Mouse (Mus musculus): Measurements from ENCODE around the gene Gm26566. TPM values are rescaled to one million over a fixed set of nuclear protein-coding genes. Genes with fewer than 3 reads are reported as not detected.

The Gm26566 gene
- polyA plus RNA-seq, 1 experiment from 2014 or later = 1.6 TPM

Other genes starting within 250 kb of the Gm26566 start
- not detected in 2 replicates for gene Ifnb1, start 199.0 kb upstream of the Gm26566 start, polyA plus RNA-seq (2014; fragmentation: Nextera tagmentation; extraction: Ambion mirVana)
- gene Ifna15, start 163.6 kb upstream of the Gm26566 start, polyA plus RNA-seq (2014; fragmentation: Nextera tagmentation; extraction: Ambion mirVana) = not detected in 2 replicates
- gene Ifna14, start 150.0 kb upstream of the Gm26566 start, polyA plus RNA-seq (2014; fragmentation: Nextera tagmentation; extraction: Ambion mirVana) = not detected in 2 replicates
- gene Ifna9, start 129.4 kb upstream of the Gm26566 start, polyA plus RNA-seq (2014; fragmentation: Nextera tagmentation; extraction: Ambion mirVana) = not detected in 2 replicates
- not detected in 2 replicates for gene Ifna12, start 118.4 kb upstream of the Gm26566 start, polyA plus RNA-seq (2014; fragmentation: Nextera tagmentation; extraction: Ambion mirVana)
- not detected in 2 replicates for gene C87499, start 87.4 kb upstream of the Gm26566 start, polyA plus RNA-seq (2014; fragmentation: Nextera tagmentation; extraction: Ambion mirVana)
- gene Ifna13, start 77.3 kb upstream of the Gm26566 start, polyA plus RNA-seq (2014; fragmentation: Nextera tagmentation; extraction: Ambion mirVana) = not detected in 2 replicates
- not detected in 2 replicates for gene Ifna16, start 44.9 kb upstream of the Gm26566 start, polyA plus RNA-seq (2014; fragmentation: Nextera tagmentation; extraction: Ambion mirVana)
- not detected in 2 replicates for gene Ifna2, start 37.9 kb upstream of the Gm26566 start, polyA plus RNA-seq (2014; fragmentation: Nextera tagmentation; extraction: Ambion mirVana)
- not detected in 2 replicates for gene Ifnab, start 30.4 kb upstream of the Gm26566 start, polyA plus RNA-seq (2014; fragmentation: Nextera tagmentation; extraction: Ambion mirVana)
- gene Klhl9, start 660 bp downstream of the Gm26566 start, polyA plus RNA-seq (2014; fragmentation: Nextera tagmentation; extraction: Ambion mirVana) = 105 and 108 TPM in 2 replicates
- not detected in 2 replicates for gene Gm13271, start 33.1 kb downstream of the Gm26566 start, polyA plus RNA-seq (2014; fragmentation: Nextera tagmentation; extraction: Ambion mirVana)
- gene Gm13283, start 38.3 kb downstream of the Gm26566 start, polyA plus RNA-seq (2014; fragmentation: Nextera tagmentation; extraction: Ambion mirVana) = 0.49 TPM in 1 of 2 replicates, not detected in the other
- not detected in 2 replicates for gene Gm13290, start 52.0 kb downstream of the Gm26566 start, polyA plus RNA-seq (2014; fragmentation: Nextera tagmentation; extraction: Ambion mirVana)
- not detected in 2 replicates for gene Gm13289, start 55.1 kb downstream of the Gm26566 start, polyA plus RNA-seq (2014; fragmentation: Nextera tagmentation; extraction: Ambion mirVana)
- not detected in 2 replicates for gene Gm13272, start 58.0 kb downstream of the Gm26566 start, polyA plus RNA-seq (2014; fragmentation: Nextera tagmentation; extraction: Ambion mirVana)
- gene Ifnz, start 60.3 kb downstream of the Gm26566 start, polyA plus RNA-seq (2014; fragmentation: Nextera tagmentation; extraction: Ambion mirVana) = not detected in 2 replicates
- gene Gm13276, start 63.9 kb downstream of the Gm26566 start, polyA plus RNA-seq (2014; fragmentation: Nextera tagmentation; extraction: Ambion mirVana) = not detected in 2 replicates
- gene Gm13277, start 66.8 kb downstream of the Gm26566 start, polyA plus RNA-seq (2014; fragmentation: Nextera tagmentation; extraction: Ambion mirVana) = not detected in 2 replicates
- gene Gm13278, start 69.7 kb downstream of the Gm26566 start, polyA plus RNA-seq (2014; fragmentation: Nextera tagmentation; extraction: Ambion mirVana) = not detected in 2 replicates
- not detected in 2 replicates for gene Gm13275, start 72.7 kb downstream of the Gm26566 start, polyA plus RNA-seq (2014; fragmentation: Nextera tagmentation; extraction: Ambion mirVana)
- gene Gm13279, start 75.6 kb downstream of the Gm26566 start, polyA plus RNA-seq (2014; fragmentation: Nextera tagmentation; extraction: Ambion mirVana) = not detected in 2 replicates
- gene Gm13285, start 77.9 kb downstream of the Gm26566 start, polyA plus RNA-seq (2014; fragmentation: Nextera tagmentation; extraction: Ambion mirVana) = 0.66 and 0.80 TPM in 2 replicates
- not detected in 2 replicates for gene Gm13287, start 81.4 kb downstream of the Gm26566 start, polyA plus RNA-seq (2014; fragmentation: Nextera tagmentation; extraction: Ambion mirVana)
- gene Gm13288, start 83.7 kb downstream of the Gm26566 start, polyA plus RNA-seq (2014; fragmentation: Nextera tagmentation; extraction: Ambion mirVana) = 0.07 TPM in 1 of 2 replicates, not detected in the other
- not detected in 2 replicates for gene Ifna7, start 94.4 kb downstream of the Gm26566 start, polyA plus RNA-seq (2014; fragmentation: Nextera tagmentation; extraction: Ambion mirVana)
- gene Ifna11, start 98.2 kb downstream of the Gm26566 start, polyA plus RNA-seq (2014; fragmentation: Nextera tagmentation; extraction: Ambion mirVana) = not detected in 2 replicates
- not detected in 2 replicates for gene Ifna6, start 105.6 kb downstream of the Gm26566 start, polyA plus RNA-seq (2014; fragmentation: Nextera tagmentation; extraction: Ambion mirVana)
- gene Ifna5, start 113.7 kb downstream of the Gm26566 start, polyA plus RNA-seq (2014; fragmentation: Nextera tagmentation; extraction: Ambion mirVana) = not detected in 2 replicates
- gene Ifna4, start 120.1 kb downstream of the Gm26566 start, polyA plus RNA-seq (2014; fragmentation: Nextera tagmentation; extraction: Ambion mirVana) = not detected in 2 replicates
- gene Ifna1, start 128.3 kb downstream of the Gm26566 start, polyA plus RNA-seq (2014; fragmentation: Nextera tagmentation; extraction: Ambion mirVana) = not detected in 2 replicates
- not detected in 2 replicates for gene Ifne, start 158.4 kb downstream of the Gm26566 start, polyA plus RNA-seq (2014; fragmentation: Nextera tagmentation; extraction: Ambion mirVana)

All from heart, embryonic 14.5 days (tissue).